Mouse (Mus musculus) neural tube, embryonic 11.5 days (tissue): ENCODE measurements around the gene Krt33b. TPM values are rescaled to one million over a fixed set of nuclear protein-coding genes. Genes with fewer than 3 reads are reported as not detected.

Experiments
- ATAC-seq: fragments of 200-750 bp; cut with Nextera tagmentation; 2 replicates; pipeline ENCODE4 v1.8.0; 2017; ENCODE audit warnings: moderate number of reproducible peaks, mild to moderate bottlenecking, moderate TSS enrichment, moderate library complexity; ENCODE audit not compliant: insufficient read depth, low FRiP score, low TSS enrichment
- DNase-seq: peaks from one replicate; pipeline ENCODE4 v3.0.0-alpha.2; 2015; ENCODE audit warnings: low spot score
- H3K27ac ChIP-seq: fragments of 300-500 bp; sonication (generic); 2 replicates; pipeline ENCODE4 v1.5.1; 2014; ENCODE audit warnings: low read depth, mild to moderate bottlenecking, low read length
- H3K27me3 ChIP-seq: fragments of 300-500 bp; sonication (generic); 2 replicates; pipeline ENCODE4 v1.6.1; 2014; ENCODE audit warnings: mild to moderate bottlenecking, low read length, mixed read lengths; ENCODE audit not compliant: control insufficient read depth, insufficient read depth
- H3K36me3 ChIP-seq: fragments of 300-500 bp; sonication (generic); 2 replicates; pipeline ENCODE4 v1.6.1; 2014; ENCODE audit warnings: mild to moderate bottlenecking, low read length, moderate library complexity, mixed read lengths; ENCODE audit not compliant: control insufficient read depth, insufficient read depth
- H3K4me1 ChIP-seq: fragments of 300-500 bp; sonication (generic); 2 replicates; pipeline ENCODE4 v1.6.1; 2014; ENCODE audit warnings: low read length, mixed read lengths; ENCODE audit not compliant: control insufficient read depth, insufficient read depth
- H3K4me2 ChIP-seq: fragments of 300-500 bp; sonication (generic); 2 replicates; pipeline ENCODE4 v1.6.1; 2014; ENCODE audit warnings: low read depth, mild to moderate bottlenecking, moderate library complexity
- H3K4me3 ChIP-seq: fragments of 300-500 bp; sonication (generic); 2 replicates; pipeline ENCODE4 v1.5.1; 2014; ENCODE audit warnings: low read depth, low read length
- H3K9ac ChIP-seq: fragments of 300-500 bp; sonication (generic); 2 replicates; pipeline ENCODE4 v1.6.1; 2014; ENCODE audit warnings: mild to moderate bottlenecking, low read length
- H3K9me3 ChIP-seq: fragments of 300-500 bp; sonication (generic); 2 replicates; pipeline ENCODE4 v1.6.1; 2016; ENCODE audit warnings: low read length; ENCODE audit not compliant: control insufficient read depth
- WGBS: fragments of 180-500 bp; shearing (Covaris S2); extraction: QIAGEN DNeasy Blood & Tissue Kit; methylation state at CpG from one replicate; pipeline ENCODE4 v1.1.7; 2014; 5-methylcytosine and 5-hydroxymethylcytosine counted together
- polyA plus RNA-seq: library from polyadenylated mRNA; unstranded; fragments of >200 nt; fragmentation: Nextera tagmentation; extraction: Ambion mirVana; gene quantifications from 2 replicates; pipeline ENCODE4 v1.2.1, GENCODE M21; 2014

Gene Krt33b
- polyA plus RNA-seq = not detected in 2 replicates

- no peaks in the 10 kb centered on the region for H3K36me3 ChIP-seq
- H3K4me2 ChIP-seq = no peak within 1 kb of the TSS
- H3K27me3 ChIP-seq = no peaks in the 10 kb centered on the region
- no peaks in the 10 kb centered on the region for H3K9me3 ChIP-seq
- H3K9ac ChIP-seq = no peak within 1 kb of the TSS
- ATAC-seq (no peak), DNase-seq (no peak)
- no peaks in the 10 kb centered on the region for H3K4me1 ChIP-seq
- 88% methylated on average over 6 of the region's 6 CpGs for WGBS
- H3K27ac ChIP-seq = no peak within 1 kb of the TSS
- H3K4me3 ChIP-seq = no peak within 1 kb of the TSS
Measured at GRCm38 (mm10) chr11:100029768-100030167, at the start of gene Krt33b. Gene Krt33b (minus strand): TSS chr11:100029868.

GRCm38 (mm10) chr11:100073873-100074272 is 44.2 kb upstream of the Krt33b start:
- Histone ChIP-seq H3K27me3 (no peaks in the 10 kb centered on the region), H3K4me2 (no peak overlapping the region), H3K4me1 (no peaks in the 10 kb centered on the region), H3K9me3 (no peaks in the 10 kb centered on the region), H3K4me3 (no peak overlapping the region), H3K27ac (no peak overlapping the region), H3K9ac (no peak overlapping the region), H3K36me3 (no peaks in the 10 kb centered on the region)
- DNase-seq = no peak
- WGBS = 57% methylated on average over 1 of the region's 1 CpGs
- no peak for ATAC-seq

- Histone ChIP-seq H3K4me1 (no peaks in the 10 kb centered on the region), H3K9ac (no peak overlapping the region), H3K4me3 (no peak overlapping the region), H3K27me3 (no peaks in the 10 kb centered on the region), H3K4me2 (no peak overlapping the region), H3K27ac (no peak overlapping the region), H3K36me3 (no peaks in the 10 kb centered on the region), H3K9me3 (no peaks in the 10 kb centered on the region)
- ATAC-seq (no peak), DNase-seq (no peak)
- 79% methylated on average over 17 of the region's 17 CpGs for WGBS
Measured at GRCm38 (mm10) chr11:100067293-100068036, 37.8 kb upstream of the Krt33b start.

- Histone ChIP-seq H3K4me3 (no peak overlapping the region), H3K27me3 (no peaks in the 10 kb centered on the region), H3K36me3 (no peaks in the 10 kb centered on the region), H3K9ac (no peak overlapping the region), H3K27ac (no peak overlapping the region), H3K9me3 (no peaks in the 10 kb centered on the region), H3K4me1 (no peaks in the 10 kb centered on the region), H3K4me2 (no peak overlapping the region)
- ATAC-seq = no peak
- WGBS = 85% methylated on average over 12 of the region's 12 CpGs
- DNase-seq = no peak
Measured at GRCm38 (mm10) chr11:100066236-100067010, 36.8 kb upstream of the Krt33b start.

- Histone ChIP-seq H3K4me3 (no peak overlapping the region), H3K4me1 (no peaks in the 10 kb centered on the region), H3K27me3 (no peaks in the 10 kb centered on the region), H3K27ac (no peak overlapping the region), H3K36me3 (no peaks in the 10 kb centered on the region), H3K9ac (no peak overlapping the region), H3K4me2 (no peak overlapping the region), H3K9me3 (no peaks in the 10 kb centered on the region)
- 67% methylated on average over 8 of the region's 8 CpGs for WGBS
- ATAC-seq = no peak
- DNase-seq = no peak
Measured at GRCm38 (mm10) chr11:100058875-100059274, 29.2 kb upstream of the Krt33b start.

- H3K4me1 ChIP-seq = no peaks in the 10 kb centered on the region
- no peak overlapping the region for H3K4me3 ChIP-seq
- H3K27me3 ChIP-seq = no peaks in the 10 kb centered on the region
- H3K27ac ChIP-seq = no peak overlapping the region
- H3K9me3 ChIP-seq = no peaks in the 10 kb centered on the region
- DNase-seq (no peak), ATAC-seq (no peak)
- no peak overlapping the region for H3K9ac ChIP-seq
- 80% methylated on average over 9 of the region's 9 CpGs for WGBS
- no peak overlapping the region for H3K4me2 ChIP-seq
- no peaks in the 10 kb centered on the region for H3K36me3 ChIP-seq
Measured at GRCm38 (mm10) chr11:100055686-100056655, 26.3 kb upstream of the Krt33b start.

GRCm38 (mm10) chr11:100050451-100050850 is 20.8 kb upstream of the Krt33b start, which contains the start of gene Krt31:
Gene Krt31 (minus strand): TSS chr11:100050551.
- H3K27ac ChIP-seq = no peak within 1 kb of the TSS
- no peak within 1 kb of the TSS for H3K9ac ChIP-seq
- no peaks in the 10 kb centered on the region for H3K4me1 ChIP-seq
- H3K4me3 ChIP-seq = no peak within 1 kb of the TSS
- no peak within 1 kb of the TSS for H3K4me2 ChIP-seq
- H3K9me3 ChIP-seq = no peaks in the 10 kb centered on the region
- DNase-seq (no peak), ATAC-seq (no peak)
- H3K27me3 ChIP-seq = no peaks in the 10 kb centered on the region
- no peaks in the 10 kb centered on the region for H3K36me3 ChIP-seq
- 68% methylated on average over 3 of the region's 3 CpGs for WGBS

GRCm38 (mm10) chr11:100047193-100047592 is 17.5 kb upstream of the Krt33b start:
- no peaks in the 10 kb centered on the region for H3K36me3 ChIP-seq
- DNase-seq (no peak), ATAC-seq (no peak)
- H3K27ac ChIP-seq = no peak overlapping the region
- no peak overlapping the region for H3K4me2 ChIP-seq
- H3K9me3 ChIP-seq = no peaks in the 10 kb centered on the region
- H3K27me3 ChIP-seq = no peaks in the 10 kb centered on the region
- no peaks in the 10 kb centered on the region for H3K4me1 ChIP-seq
- WGBS = 98% methylated on average over 2 of the region's 2 CpGs
- no peak overlapping the region for H3K9ac ChIP-seq
- no peak overlapping the region for H3K4me3 ChIP-seq
